23 mouse cellular contexts compared by ENCODE assay signal in genomic region chr10:86923602-86924001, GRCm38 (mm10).
"Had no signal": no experiment of that assay in that cellular context is flagged by ENCODE, and none has a peak within 500 bp of the region (broad histone marks: within the 10 kb centered on the region; RNA-seq: fewer than 3 reads in every experiment).

No protein-coding gene starts in this region.

- H3K27ac ChIP-seq: intestine, embryonic 15.5 days; kidney, embryonic 15.5 days; left cerebral cortex, adult 2 months; limb, embryonic 12.5 days; limb, embryonic 15.5 days; lung, embryonic 15.5 days; midbrain, embryonic 10.5 days; midbrain, embryonic 13.5 days; neural tube, embryonic 13.5 days had no signal

- DNase-seq: kidney, adult 11 months; kidney, adult 8-10 months; kidney, postnatal 10 days; kidney, postnatal 36 days; layer of hippocampus, postnatal 36 days; left cerebral cortex, postnatal 4 days; retina, postnatal 1 day; right cerebral cortex, postnatal 25 days; thymus, adult 2 months; thymus, postnatal 14 days; thymus, postnatal 4 days had no signal

- H3K27me3 ChIP-seq: intestine, embryonic 15.5 days; kidney, embryonic 15.5 days; limb, embryonic 12.5 days; limb, embryonic 15.5 days; lung, embryonic 15.5 days; megakaryocyte, embryonic 14.5 days; midbrain, embryonic 13.5 days; neural tube, embryonic 13.5 days had no signal

- H3K4me1 ChIP-seq: intestine, embryonic 15.5 days; kidney, embryonic 15.5 days; limb, embryonic 12.5 days; limb, embryonic 15.5 days; lung, embryonic 15.5 days; midbrain, embryonic 10.5 days; midbrain, embryonic 13.5 days; neural tube, embryonic 13.5 days had no signal

- H3K4me3 ChIP-seq: intestine, embryonic 15.5 days; kidney, embryonic 15.5 days; left cerebral cortex, adult 2 months; limb, embryonic 12.5 days; limb, embryonic 15.5 days; lung, embryonic 15.5 days; megakaryocyte, embryonic 14.5 days; midbrain, embryonic 10.5 days; midbrain, embryonic 13.5 days; myocyte; neural tube, embryonic 13.5 days had no signal

- H3K9ac ChIP-seq: intestine, embryonic 15.5 days; kidney, embryonic 15.5 days; limb, embryonic 12.5 days; limb, embryonic 15.5 days; lung, embryonic 15.5 days; midbrain, embryonic 13.5 days; neural tube, embryonic 13.5 days had no signal

- H3K36me3 ChIP-seq: intestine, embryonic 15.5 days; kidney, embryonic 15.5 days; limb, embryonic 12.5 days; limb, embryonic 15.5 days; lung, embryonic 15.5 days; midbrain, embryonic 10.5 days; midbrain, embryonic 13.5 days; neural tube, embryonic 13.5 days had no signal

- ATAC-seq: intestine, embryonic 15.5 days; midbrain, embryonic 13.5 days; midbrain, embryonic 16.5 days had no signal

- H3K9me3 ChIP-seq: intestine, embryonic 15.5 days; kidney, embryonic 15.5 days; limb, embryonic 12.5 days; limb, embryonic 15.5 days; lung, embryonic 15.5 days; megakaryocyte, embryonic 14.5 days; midbrain, embryonic 10.5 days; midbrain, embryonic 13.5 days; neural tube, embryonic 13.5 days had no signal

- H3K4me2 ChIP-seq: intestine, embryonic 15.5 days; kidney, embryonic 15.5 days; limb, embryonic 12.5 days; limb, embryonic 15.5 days; lung, embryonic 15.5 days; midbrain, embryonic 13.5 days; neural tube, embryonic 13.5 days had no signal
